Mouse (Mus musculus): Measurements from ENCODE around the gene Stard7. TPM values are rescaled to one million over a fixed set of nuclear protein-coding genes. Genes with fewer than 3 reads are reported as not detected.

The Stard7 gene
- polyA plus RNA-seq, 1 experiment from 2014 or later = 72.7 TPM

- H3K27ac ChIP-seq (ENCODE audit: low read length) = no peak overlapping the region
- H3K36me3 ChIP-seq (ENCODE audit: control insufficient read depth, insufficient read depth, low read length) = peaks cover 6% of the 10 kb centered on the region; the same call in 1 of the 2 replicates
- peaks cover 24% of the 10 kb centered on the region for H3K4me1 ChIP-seq (ENCODE audit: control insufficient read depth, insufficient read depth, low read length)
- H3K9me3 ChIP-seq (ENCODE audit: control insufficient read depth, low read depth, low read length) = no peaks in the 10 kb centered on the region
- H3K27me3 ChIP-seq (ENCODE audit: control insufficient read depth, insufficient read depth, low read length) = no peaks in the 10 kb centered on the region
- ATAC-seq (ENCODE audit: insufficient number of reproducible peaks, insufficient read depth, low FRiP score, low read depth) = no peak
- H3K4me3 ChIP-seq (ENCODE audit: low read depth, low read length) = no peak overlapping the region
- no peak overlapping the region for H3K9ac ChIP-seq (replicated peaks; ENCODE audit: low read depth, low read length)
- H3K4me2 ChIP-seq (replicated peaks; ENCODE audit: low read depth, low read length) = no peak overlapping the region
- WGBS = 73% methylated on average over 3 of the region's 3 CpGs
Measured at GRCm38 (mm10) chr2:127251457-127251856, 18.6 kb upstream of the Stard7 start.

GRCm38 (mm10) chr2:127251880-127252527 lies 18.0 kb upstream of the Stard7 start:
- Histone ChIP-seq H3K9ac (replicated peaks; ENCODE audit: low read depth, low read length) (no peak overlapping the region), H3K36me3 (ENCODE audit: control insufficient read depth, insufficient read depth, low read length) (peaks cover 10% of the 10 kb centered on the region), H3K27ac (ENCODE audit: low read length) (no peak overlapping the region), H3K27me3 (ENCODE audit: control insufficient read depth, insufficient read depth, low read length) (no peaks in the 10 kb centered on the region), H3K4me2 (replicated peaks; ENCODE audit: low read depth, low read length) (no peak overlapping the region), H3K4me1 (ENCODE audit: control insufficient read depth, insufficient read depth, low read length) (peaks cover 18% of the 10 kb centered on the region), H3K4me3 (ENCODE audit: low read depth, low read length) (no peak overlapping the region), H3K9me3 (ENCODE audit: control insufficient read depth, low read depth, low read length) (no peaks in the 10 kb centered on the region)
- 68% methylated on average over 3 of the region's 3 CpGs for WGBS
- ATAC-seq (ENCODE audit: insufficient number of reproducible peaks, insufficient read depth, low FRiP score, low read depth) = no peak

GRCm38 (mm10) chr2:127252787-127253186 lies 17.2 kb upstream of the Stard7 start:
- Histone ChIP-seq H3K4me3 (ENCODE audit: low read depth, low read length) (no peak overlapping the region), H3K9ac (replicated peaks; ENCODE audit: low read depth, low read length) (no peak overlapping the region), H3K4me1 (ENCODE audit: control insufficient read depth, insufficient read depth, low read length) (peaks cover 17% of the 10 kb centered on the region), H3K27ac (ENCODE audit: low read length) (no peak overlapping the region), H3K36me3 (ENCODE audit: control insufficient read depth, insufficient read depth, low read length) (peaks cover 18% of the 10 kb centered on the region), H3K27me3 (ENCODE audit: control insufficient read depth, insufficient read depth, low read length) (no peaks in the 10 kb centered on the region), H3K9me3 (ENCODE audit: control insufficient read depth, low read depth, low read length) (no peaks in the 10 kb centered on the region), H3K4me2 (replicated peaks; ENCODE audit: low read depth, low read length) (no peak overlapping the region)
- ATAC-seq (ENCODE audit: insufficient number of reproducible peaks, insufficient read depth, low FRiP score, low read depth) = no peak
- WGBS = 51% methylated on average over 5 of the region's 5 CpGs

- no peak overlapping the region for H3K4me3 ChIP-seq (ENCODE audit: low read depth, low read length)
- H3K27me3 ChIP-seq (ENCODE audit: control insufficient read depth, insufficient read depth, low read length) = no peaks in the 10 kb centered on the region
- H3K36me3 ChIP-seq (ENCODE audit: control insufficient read depth, insufficient read depth, low read length) = peaks cover 34% of the 10 kb centered on the region
- H3K9me3 ChIP-seq (ENCODE audit: control insufficient read depth, low read depth, low read length) = no peaks in the 10 kb centered on the region
- H3K9ac ChIP-seq (replicated peaks; ENCODE audit: low read depth, low read length) = no peak overlapping the region
- WGBS = 87% methylated on average over 3 of the region's 3 CpGs
- ATAC-seq (ENCODE audit: insufficient number of reproducible peaks, insufficient read depth, low FRiP score, low read depth) = no peak
- H3K27ac ChIP-seq (ENCODE audit: low read length) = no peak overlapping the region
- peaks cover 9% of the 10 kb centered on the region; the same call in 1 of the 2 replicates for H3K4me1 ChIP-seq (ENCODE audit: control insufficient read depth, insufficient read depth, low read length)
- no peak overlapping the region for H3K4me2 ChIP-seq (replicated peaks; ENCODE audit: low read depth, low read length)
Measured at GRCm38 (mm10) chr2:127254604-127255134, 15.3 kb upstream of the Stard7 start.

- ATAC-seq (ENCODE audit: insufficient number of reproducible peaks, insufficient read depth, low FRiP score, low read depth) = no peak
- no peak overlapping the region for H3K27ac ChIP-seq (ENCODE audit: low read length)
- no peak overlapping the region for H3K9ac ChIP-seq (replicated peaks; ENCODE audit: low read depth, low read length)
- WGBS = 92% methylated on average over 6 of the region's 6 CpGs
- H3K4me1 ChIP-seq (ENCODE audit: control insufficient read depth, insufficient read depth, low read length) = peaks cover 9% of the 10 kb centered on the region; the same call in 1 of the 2 replicates
- H3K27me3 ChIP-seq (ENCODE audit: control insufficient read depth, insufficient read depth, low read length) = no peaks in the 10 kb centered on the region
- no peak overlapping the region for H3K4me3 ChIP-seq (ENCODE audit: low read depth, low read length)
- H3K9me3 ChIP-seq (ENCODE audit: control insufficient read depth, low read depth, low read length) = no peaks in the 10 kb centered on the region
- H3K36me3 ChIP-seq (ENCODE audit: control insufficient read depth, insufficient read depth, low read length) = peaks cover 35% of the 10 kb centered on the region
- H3K4me2 ChIP-seq (replicated peaks; ENCODE audit: low read depth, low read length) = no peak overlapping the region
Measured at GRCm38 (mm10) chr2:127255294-127255693, 14.7 kb upstream of the Stard7 start.

- Histone ChIP-seq H3K27me3 (ENCODE audit: control insufficient read depth, insufficient read depth, low read length) (no peaks in the 10 kb centered on the region), H3K4me3 (ENCODE audit: low read depth, low read length) (no peak overlapping the region), H3K9ac (replicated peaks; ENCODE audit: low read depth, low read length) (no peak overlapping the region), H3K9me3 (ENCODE audit: control insufficient read depth, low read depth, low read length) (no peaks in the 10 kb centered on the region), H3K4me1 (ENCODE audit: control insufficient read depth, insufficient read depth, low read length) (no peaks in the 10 kb centered on the region), H3K27ac (ENCODE audit: low read length) (no peak overlapping the region), H3K36me3 (ENCODE audit: control insufficient read depth, insufficient read depth, low read length) (peaks cover 35% of the 10 kb centered on the region), H3K4me2 (replicated peaks; ENCODE audit: low read depth, low read length) (no peak overlapping the region)
- 84% methylated on average over 5 of the region's 5 CpGs for WGBS
- ATAC-seq (ENCODE audit: insufficient number of reproducible peaks, insufficient read depth, low FRiP score, low read depth) = no peak
Measured at GRCm38 (mm10) chr2:127259340-127259739, 10.7 kb upstream of the Stard7 start.

- no peak for ATAC-seq (ENCODE audit: insufficient number of reproducible peaks, insufficient read depth, low FRiP score, low read depth)
- Histone ChIP-seq H3K36me3 (ENCODE audit: control insufficient read depth, insufficient read depth, low read length) (peaks cover 20% of the 10 kb centered on the region), H3K4me2 (replicated peaks; ENCODE audit: low read depth, low read length) (no peak overlapping the region), H3K4me1 (ENCODE audit: control insufficient read depth, insufficient read depth, low read length) (no peaks in the 10 kb centered on the region), H3K4me3 (ENCODE audit: low read depth, low read length) (no peak overlapping the region), H3K27ac (ENCODE audit: low read length) (no peak overlapping the region), H3K9me3 (ENCODE audit: control insufficient read depth, low read depth, low read length) (no peaks in the 10 kb centered on the region), H3K27me3 (ENCODE audit: control insufficient read depth, insufficient read depth, low read length) (no peaks in the 10 kb centered on the region), H3K9ac (replicated peaks; ENCODE audit: low read depth, low read length) (no peak overlapping the region)
Measured at GRCm38 (mm10) chr2:127262480-127262879, 7.5 kb upstream of the Stard7 start.

GRCm38 (mm10) chr2:127267854-127268253 lies 2.2 kb upstream of the Stard7 start:
- Histone ChIP-seq H3K9ac (replicated peaks; ENCODE audit: low read depth, low read length) (no peak overlapping the region), H3K4me1 (ENCODE audit: control insufficient read depth, insufficient read depth, low read length) (peaks cover 6% of the 10 kb centered on the region), H3K27ac (ENCODE audit: low read length) (no peak overlapping the region), H3K36me3 (ENCODE audit: control insufficient read depth, insufficient read depth, low read length) (no peaks in the 10 kb centered on the region), H3K4me2 (replicated peaks; ENCODE audit: low read depth, low read length) (no peak overlapping the region), H3K27me3 (ENCODE audit: control insufficient read depth, insufficient read depth, low read length) (no peaks in the 10 kb centered on the region), H3K4me3 (ENCODE audit: low read depth, low read length) (no peak overlapping the region), H3K9me3 (ENCODE audit: control insufficient read depth, low read depth, low read length) (no peaks in the 10 kb centered on the region)
- WGBS = 49% methylated on average over 4 of the region's 4 CpGs
- no peak for ATAC-seq (ENCODE audit: insufficient number of reproducible peaks, insufficient read depth, low FRiP score, low read depth)

All from stomach, embryonic 14.5 days (tissue).